Mouse (Mus musculus): Measurements from ENCODE around the gene Psat1.

Psat1 gene

DNA sequence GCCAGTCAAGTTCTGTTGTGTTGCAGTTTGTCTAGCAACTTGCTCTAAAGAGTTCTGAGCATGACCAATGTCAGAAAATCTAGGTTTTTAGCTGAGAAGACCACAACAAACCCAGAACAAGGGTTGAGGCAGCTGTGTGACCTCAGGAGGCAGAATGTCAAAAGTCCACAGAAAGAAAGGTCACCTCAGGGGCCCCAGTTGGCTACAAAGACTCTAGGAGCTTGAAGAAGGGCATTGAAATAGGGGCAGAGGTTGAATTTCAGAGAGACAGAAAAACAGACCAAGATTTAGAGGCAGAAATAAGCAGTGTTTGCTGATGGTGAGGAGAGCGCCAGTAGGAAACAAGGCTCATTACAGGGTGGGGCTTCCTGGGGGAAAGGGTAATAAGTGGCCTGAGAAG lies 81.0 kb downstream of the Psat1 start:
- DNase-seq (ENCODE audit: low read depth, low spot score), result no peak

DNA sequence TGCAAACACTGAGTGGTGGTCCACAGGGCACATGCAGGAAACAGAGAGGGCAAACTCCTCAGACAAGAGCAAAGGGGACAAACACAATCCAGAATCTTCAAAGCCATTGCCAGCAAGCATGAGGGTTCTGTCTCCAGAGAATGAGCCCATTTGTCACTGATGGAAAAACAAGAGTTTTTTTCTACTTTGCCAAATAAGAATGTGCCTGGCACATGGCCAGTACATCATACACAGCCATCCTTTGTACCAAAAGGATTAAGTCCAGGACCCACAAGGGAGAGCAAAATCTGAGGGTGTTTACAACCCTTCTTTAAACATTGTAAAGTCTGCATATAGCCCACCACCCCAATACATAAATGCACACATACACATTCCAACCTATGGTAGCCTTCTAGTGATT lies 81.7 kb downstream of the Psat1 start:
- DNase-seq (ENCODE audit: low read depth, low spot score), result peak; percentile 73

DNA sequence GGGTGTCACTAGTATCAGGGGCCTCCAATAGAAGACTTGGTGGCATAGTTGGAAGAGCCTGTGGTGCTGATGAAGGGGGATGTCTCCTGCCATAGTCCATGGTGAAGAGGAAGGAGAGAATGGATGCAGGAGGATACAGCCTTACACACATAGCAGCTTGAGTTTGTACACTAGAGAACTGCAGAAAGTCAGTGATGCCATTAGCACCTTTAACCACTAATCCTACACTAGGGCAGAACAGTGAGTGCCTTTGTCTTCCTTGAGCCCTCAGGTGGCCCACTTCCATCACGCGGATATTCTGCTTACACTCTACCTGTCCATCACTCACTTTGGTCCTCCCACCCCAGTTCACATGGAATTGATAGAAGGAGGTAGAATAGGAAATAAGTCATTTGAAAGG lies 83.0 kb downstream of the Psat1 start:
- DNase-seq (ENCODE audit: low read depth, low spot score), result no peak

DNA sequence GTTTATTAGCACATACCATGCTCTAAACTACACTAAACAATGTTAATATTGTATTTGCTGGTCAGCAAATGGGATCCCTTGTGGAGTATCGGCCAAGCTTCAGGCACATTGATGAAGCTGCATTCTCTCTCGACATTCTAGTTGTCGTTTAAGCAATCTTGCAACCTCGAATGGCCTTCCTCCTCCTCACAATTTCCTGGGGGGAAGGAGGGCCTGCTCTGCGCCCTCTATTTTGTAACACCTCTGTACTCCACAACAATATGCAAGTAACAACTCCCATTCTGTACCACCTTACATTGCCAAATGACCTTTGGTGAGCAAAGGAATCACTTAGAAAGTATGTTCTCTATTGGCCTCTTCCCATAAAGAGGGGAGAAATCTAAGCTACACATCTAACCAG lies 91.8 kb downstream of the Psat1 start:
- no peak for DNase-seq (ENCODE audit: low read depth, low spot score)
